Mouse (Mus musculus) cerebellum, adult 2 months (tissue): Measurements from ENCODE around the gene Avil.

Experiments
- CTCF ChIP-seq: fragments of 200-500 bp; IDR thresholded peaks from 2 replicates; pipeline ENCODE4 v1.5.1; 2011; ENCODE audit warnings: low read depth, mild to moderate bottlenecking, control low read depth, low read length, moderate library complexity, borderline replicate concordance; ENCODE audit not compliant: insufficient read depth
- POLR2A ChIP-seq: fragments of 200-500 bp; IDR thresholded peaks from 2 replicates; pipeline ENCODE4 v1.6.1; 2011; ENCODE audit warnings: low read length, control low read depth, borderline replicate concordance; ENCODE audit not compliant: insufficient read depth

DNA sequence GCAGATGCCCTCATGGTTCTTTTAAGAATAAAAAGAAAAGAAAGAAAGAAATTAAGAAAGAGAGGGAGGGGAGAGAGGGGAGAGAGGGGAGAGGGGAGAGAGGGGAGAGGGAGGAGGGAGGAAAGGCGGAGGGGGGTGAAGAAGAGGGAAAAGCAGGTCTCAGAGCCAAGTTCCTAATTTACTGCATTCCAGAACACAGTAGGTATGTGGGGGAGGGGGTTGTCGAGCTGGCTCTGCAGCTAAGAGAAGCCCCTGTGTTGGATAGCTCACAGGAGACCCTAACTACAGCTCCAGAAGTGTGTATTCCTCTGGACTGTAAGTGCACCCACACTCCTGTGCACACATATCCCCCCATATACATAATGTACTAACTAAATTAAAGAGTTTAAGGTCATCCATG is 16.6 kb downstream of the Avil start:
- TF ChIP-seq POLR2A (no peak), CTCF (no peak)
